Mouse (Mus musculus) liver, embryonic 16.5 days (tissue): ENCODE measurements around the gene Insrr. TPM values are rescaled to one million over a fixed set of nuclear protein-coding genes. Genes with fewer than 3 reads are reported as not detected.

Experiments used
- ATAC-seq: fragments of 200-750 bp; cut with Nextera tagmentation; 2 replicates; pipeline ENCODE4 v1.8.0; 2017; ENCODE audit warnings: low read depth, mild to moderate bottlenecking, moderate number of reproducible peaks, moderate library complexity
- H3K27ac ChIP-seq: fragments of 300-500 bp; sonication (generic); 2 replicates; pipeline ENCODE4 v1.5.1; 2014; ENCODE audit warnings: mild to moderate bottlenecking, low read length
- H3K27me3 ChIP-seq: fragments of 300-500 bp; sonication (generic); 2 replicates; pipeline ENCODE4 v1.6.1; 2014; ENCODE audit warnings: low read depth, low read length, mixed read lengths; ENCODE audit not compliant: control insufficient read depth, insufficient read depth
- H3K36me3 ChIP-seq: fragments of 300-500 bp; sonication (generic); 2 replicates; pipeline ENCODE4 v1.6.1; 2014; ENCODE audit warnings: mild to moderate bottlenecking; ENCODE audit not compliant: control insufficient read depth, insufficient read depth
- H3K4me1 ChIP-seq: fragments of 300-500 bp; sonication (generic); 2 replicates; pipeline ENCODE4 v1.6.1; 2014; ENCODE audit warnings: low read depth, low read length, mixed read lengths; ENCODE audit not compliant: control insufficient read depth
- H3K4me2 ChIP-seq: fragments of 300-500 bp; sonication (generic); 2 replicates; pipeline ENCODE4 v1.6.1; 2014; ENCODE audit warnings: low read depth, low read length, mixed read lengths
- H3K4me3 ChIP-seq: fragments of 300-500 bp; sonication (generic); 2 replicates; pipeline ENCODE4 v1.5.1; 2014; ENCODE audit warnings: low read depth, mild to moderate bottlenecking, low read length
- H3K9ac ChIP-seq: fragments of 300-500 bp; sonication (generic); 2 replicates; pipeline ENCODE4 v1.6.1; 2014; ENCODE audit warnings: low read depth, low read length
- H3K9me3 ChIP-seq: fragments of 300-500 bp; sonication (generic); replicated peaks from 2 replicates; pipeline ENCODE4 v1.6.1; 2016; ENCODE audit warnings: low read length; ENCODE audit not compliant: control insufficient read depth
- WGBS: fragments of 180-500 bp; shearing (Covaris S2); extraction: QIAGEN DNeasy Blood & Tissue Kit; methylation state at CpG from one replicate; pipeline ENCODE4 v1.1.7; 2014; ENCODE audit not compliant: insufficient replicate concordance; 5-methylcytosine and 5-hydroxymethylcytosine counted together
- polyA plus RNA-seq: library from polyadenylated mRNA; unstranded; fragments of >200 nt; fragmentation: Nextera tagmentation; extraction: Ambion mirVana; gene quantifications from 2 replicates; pipeline ENCODE4 v1.2.1, GENCODE M21; 2015

The Insrr gene
- polyA plus RNA-seq, 1 experiment from 2014 or later, result 0.01 TPM

DNA sequence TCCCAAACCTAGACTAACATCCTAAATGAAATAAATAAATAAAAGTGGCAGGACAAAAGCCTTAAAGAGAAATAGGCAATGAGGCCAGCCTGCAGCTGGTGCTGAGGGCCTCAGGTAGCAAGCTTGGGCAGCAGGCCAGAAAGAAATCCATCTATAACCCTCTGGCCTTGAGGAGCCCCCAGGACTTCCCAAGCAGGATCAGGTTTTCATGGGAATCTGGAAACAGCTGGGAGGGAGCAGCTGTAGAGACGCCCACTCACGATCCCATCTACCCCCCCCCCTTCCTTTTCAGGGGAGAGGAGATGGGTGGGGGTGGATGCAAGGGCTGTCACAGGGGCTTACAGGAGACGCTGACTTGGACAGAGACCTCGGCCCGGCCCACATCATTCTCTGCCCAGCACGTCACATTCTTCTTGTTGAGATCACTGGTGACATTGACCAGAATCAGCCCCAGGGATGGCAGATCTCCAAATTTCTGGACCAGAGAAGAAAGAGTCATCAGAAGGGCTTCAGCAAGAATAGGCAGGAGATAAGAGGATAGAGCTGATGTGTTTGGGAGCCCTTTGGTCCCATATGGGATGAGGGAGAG is 11.0 kb upstream of the Insrr start:
- 45% methylated on average over 6 of the region's 6 CpGs for WGBS
- Histone ChIP-seq H3K4me3 (no peak overlapping the region), H3K9ac (no peak overlapping the region), H3K4me1 (no peaks in the 10 kb centered on the region), H3K27me3 (no peaks in the 10 kb centered on the region), H3K27ac (no peak overlapping the region), H3K36me3 (no peaks in the 10 kb centered on the region), H3K4me2 (no peak overlapping the region), H3K9me3 (no peaks in the 10 kb centered on the region)
- ATAC-seq, result no peak

DNA sequence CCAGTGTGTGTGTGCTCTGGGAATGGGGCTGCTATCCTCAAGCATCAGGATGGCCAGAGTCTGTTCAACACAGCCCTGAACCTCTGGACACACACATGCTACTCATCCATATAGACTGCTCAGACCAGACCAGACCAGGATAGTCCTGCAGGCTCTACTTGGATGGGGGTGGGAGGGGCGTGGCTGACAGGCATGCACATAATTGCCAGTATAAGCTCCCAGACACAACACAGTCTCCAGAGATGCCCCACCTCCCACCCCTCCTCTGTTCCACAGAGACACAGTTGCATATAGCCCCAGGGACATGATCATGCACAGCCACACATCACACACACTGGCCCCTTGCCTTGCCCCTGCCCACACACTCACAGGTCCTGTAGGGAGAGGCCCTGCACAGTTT is 7.5 kb upstream of the Insrr start:
- H3K9me3 ChIP-seq, result no peaks in the 10 kb centered on the region
- no peak for ATAC-seq
- 42% methylated on average over 1 of the region's 1 CpGs for WGBS

DNA sequence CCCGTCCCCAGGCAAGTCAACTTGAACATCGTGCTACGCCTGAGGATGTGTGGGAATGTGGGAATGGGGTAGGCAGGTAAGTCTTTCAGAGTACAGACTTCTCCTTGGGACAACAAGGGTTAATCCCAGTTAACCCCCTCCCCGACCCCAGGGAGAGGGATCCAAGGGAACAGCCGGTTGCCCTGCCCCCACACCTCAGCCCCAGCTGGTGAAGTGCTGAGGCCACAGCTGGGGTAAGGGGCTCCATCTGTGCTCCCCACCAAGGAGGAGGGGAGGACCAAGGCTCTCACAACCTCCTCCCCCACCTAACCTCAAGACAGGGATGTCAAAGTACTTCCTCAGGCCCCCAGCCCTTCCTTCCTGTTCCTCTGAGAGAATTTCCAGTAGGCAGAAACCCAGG is 7.0 kb upstream of the Insrr start:
- no peak overlapping the region for H3K27ac ChIP-seq
- WGBS, result 35% methylated on average over 5 of the region's 5 CpGs
- peaks cover 31% of the 10 kb centered on the region for H3K27me3 ChIP-seq
- no peaks in the 10 kb centered on the region for H3K36me3 ChIP-seq
- H3K9ac ChIP-seq, result no peak overlapping the region
- no peak overlapping the region for H3K4me2 ChIP-seq
- H3K4me1 ChIP-seq, result peaks cover 2% of the 10 kb centered on the region; the same call in 1 of the 2 replicates
- no peak for ATAC-seq
- H3K4me3 ChIP-seq, result no peak overlapping the region
- no peaks in the 10 kb centered on the region for H3K9me3 ChIP-seq

More for the DNA sequence above, 7.5 kb upstream of the Insrr start:
- H3K9ac ChIP-seq, result no peak overlapping the region
- no peaks in the 10 kb centered on the region for H3K36me3 ChIP-seq
- H3K27ac ChIP-seq, result no peak overlapping the region
- no peak overlapping the region for H3K4me2 ChIP-seq
- H3K4me3 ChIP-seq, result no peak overlapping the region
- H3K4me1 ChIP-seq, result no peaks in the 10 kb centered on the region
- peaks cover 26% of the 10 kb centered on the region for H3K27me3 ChIP-seq

DNA sequence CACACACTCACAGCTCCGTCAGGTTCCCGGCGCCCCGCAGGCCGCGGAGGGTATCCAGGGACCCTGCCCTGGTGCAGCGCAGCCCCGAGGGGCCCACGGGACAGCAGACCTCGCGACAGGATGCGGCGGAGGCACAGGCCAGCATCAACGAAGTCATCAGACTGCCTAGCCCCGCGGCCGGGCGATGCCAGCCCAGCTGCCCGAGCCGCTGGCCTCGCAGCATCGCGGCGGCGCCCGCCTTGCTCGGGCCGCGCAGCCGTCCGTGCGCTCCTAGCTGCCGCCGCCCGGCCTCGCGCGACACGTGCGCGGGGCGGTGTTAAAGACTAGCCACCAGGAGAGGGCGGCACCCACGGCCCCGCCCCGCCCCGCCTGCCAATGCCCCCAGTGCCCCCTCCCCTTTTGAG is 1.8 kb upstream of the Insrr start, which contains the start of gene Ntrk1:
Gene Ntrk1, minus strand, starts transcription at position 241 of the 404 bp plus-strand sequence.
- Histone ChIP-seq H3K27me3 (peaks cover 80% of the 10 kb centered on the region), H3K4me3 (0 out of 2 replicates have a peak within 1 kb of the TSS, but pooled peaks have one; percentile 15), H3K4me2 (peak within 1 kb of the TSS; percentile 40), H3K27ac (no peak within 1 kb of the TSS), H3K36me3 (no peaks in the 10 kb centered on the region), H3K9ac (no peak within 1 kb of the TSS; the same call in 1 of the 2 replicates), H3K4me1 (peaks cover 6% of the 10 kb centered on the region; the same call in 1 of the 2 replicates), H3K9me3 (no peaks in the 10 kb centered on the region)
- WGBS, result under 1% methylated on average over 44 of the region's 47 CpGs
- ATAC-seq, result no peak

DNA sequence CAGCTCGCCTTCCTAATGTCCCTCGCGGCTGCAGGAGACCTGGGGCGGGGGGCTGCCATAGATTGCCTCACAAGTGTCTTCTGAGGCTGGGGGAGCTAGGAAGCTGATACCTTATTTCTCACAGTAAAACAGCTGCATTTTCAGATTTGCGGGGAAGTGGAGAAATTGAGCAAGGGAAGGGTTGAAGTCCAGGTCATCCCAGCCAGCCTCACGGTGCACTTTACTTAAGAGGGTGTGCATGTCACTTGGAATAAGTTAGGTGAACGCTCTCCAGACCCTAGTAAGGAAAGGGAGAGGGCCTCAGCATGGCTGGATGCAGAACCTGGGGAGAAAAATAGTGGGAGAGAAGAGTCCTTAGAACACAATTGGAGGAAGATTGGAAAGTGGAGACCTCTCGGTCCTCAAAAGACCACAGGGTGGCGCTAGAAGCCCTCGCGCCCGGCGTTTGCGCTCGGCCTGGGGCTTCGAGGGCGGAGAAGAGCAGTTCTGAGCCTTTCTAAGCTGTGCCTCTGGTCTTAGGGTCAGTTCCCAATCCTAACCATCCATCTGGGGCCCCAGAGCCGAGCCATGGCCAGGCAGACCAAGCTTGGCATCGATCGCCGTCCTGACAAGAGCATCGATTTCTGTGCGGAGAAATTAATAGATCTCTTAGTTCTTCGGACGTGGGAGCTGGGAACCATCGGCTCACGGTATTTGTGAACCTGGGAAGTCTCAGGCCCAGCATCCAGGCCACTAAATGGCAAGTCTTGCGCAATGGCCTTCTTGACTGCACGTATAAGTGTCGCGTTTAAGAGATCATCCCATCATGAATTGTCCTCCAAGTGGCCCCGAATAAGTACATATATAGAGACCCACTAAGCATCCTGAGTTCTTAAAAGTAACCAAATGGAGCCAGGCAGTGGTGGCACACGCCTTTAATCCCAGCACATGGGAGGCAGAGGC is 1.1 kb upstream of the Insrr start:
- Histone ChIP-seq H3K4me1 (peaks cover 6% of the 10 kb centered on the region; the same call in 1 of the 2 replicates), H3K4me3 (0 out of 2 replicates have a peak overlapping the region, but pooled peaks have one; percentile 15), H3K27ac (no peak overlapping the region), H3K9me3 (no peaks in the 10 kb centered on the region), H3K9ac (no peak overlapping the region), H3K4me2 (peak overlapping the region; percentile 40), H3K36me3 (no peaks in the 10 kb centered on the region), H3K27me3 (peaks cover 86% of the 10 kb centered on the region)
- 14% methylated on average over 33 of the region's 33 CpGs for WGBS
- no peak for ATAC-seq

DNA sequence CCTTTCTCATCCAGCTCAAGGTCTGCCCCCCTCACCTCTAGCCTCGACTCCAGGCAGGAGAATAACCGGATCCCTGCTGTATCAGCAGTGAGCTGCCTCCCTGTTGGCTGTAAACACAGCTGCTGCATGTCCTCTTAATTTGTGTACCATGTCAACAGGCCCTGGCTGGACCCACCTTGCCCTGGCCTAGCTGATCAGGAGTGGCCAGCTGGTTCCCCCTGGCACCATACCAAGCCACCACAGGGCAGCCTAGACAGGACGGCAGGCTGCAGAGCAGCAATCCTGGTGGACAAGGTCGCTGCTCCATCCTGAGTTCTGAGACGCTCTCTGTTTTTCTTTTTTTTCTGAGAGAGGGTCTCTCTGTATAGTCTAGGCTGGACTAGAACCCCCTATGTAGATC is 4.9 kb downstream of the Insrr start:
- 53% methylated on average over 5 of the region's 5 CpGs for whole genome bisulfite sequencing
- Histone ChIP-seq H3K9me3 (no peaks in the 10 kb centered on the region), H3K4me1 (no peaks in the 10 kb centered on the region), H3K27ac (no peak overlapping the region), H3K4me3 (no peak overlapping the region), H3K36me3 (no peaks in the 10 kb centered on the region), H3K27me3 (peaks cover 59% of the 10 kb centered on the region), H3K9ac (no peak overlapping the region), H3K4me2 (no peak overlapping the region)
- ATAC-seq, result no peak

DNA sequence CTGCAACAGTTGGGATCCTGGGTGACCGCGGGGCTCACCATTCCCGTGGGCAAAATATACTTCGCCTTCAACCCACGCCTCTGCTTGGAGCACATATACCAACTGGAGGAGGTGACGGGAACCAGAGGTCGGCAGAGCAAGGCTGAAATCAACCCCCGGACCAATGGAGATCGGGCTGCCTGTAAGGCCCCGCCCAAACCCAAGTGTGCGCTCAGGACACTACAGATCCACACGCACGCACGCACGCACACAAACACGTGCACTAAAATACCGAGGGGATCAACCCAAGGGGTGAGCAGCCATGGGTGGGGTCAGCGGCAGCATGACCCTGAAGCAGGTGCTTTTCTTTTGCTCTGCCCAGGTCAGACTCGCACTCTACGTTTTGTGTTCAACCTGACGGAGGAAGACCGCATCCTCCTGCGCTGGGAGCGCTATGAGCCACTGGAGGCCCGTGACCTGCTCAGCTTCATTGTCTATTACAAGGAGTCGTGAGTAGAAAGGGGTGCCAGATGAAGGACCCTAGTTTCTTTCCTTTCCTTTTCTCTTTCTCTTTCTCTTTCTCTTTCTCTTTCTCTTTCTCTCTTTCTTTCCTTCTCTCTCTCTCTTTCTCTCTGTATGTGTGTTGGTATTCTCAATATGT is 7.4 kb downstream of the Insrr start:
- Histone ChIP-seq H3K36me3 (no peaks in the 10 kb centered on the region), H3K4me3 (peak overlapping the region; percentile 32; the same call in 1 of the 2 replicates), H3K4me2 (peak overlapping the region; percentile 53), H3K27ac (no peak overlapping the region), H3K4me1 (no peaks in the 10 kb centered on the region), H3K9me3 (no peaks in the 10 kb centered on the region), H3K27me3 (peaks cover 43% of the 10 kb centered on the region), H3K9ac (no peak overlapping the region)
- WGBS, result 2% methylated on average over 26 of the region's 26 CpGs
- ATAC-seq, result no peak

DNA sequence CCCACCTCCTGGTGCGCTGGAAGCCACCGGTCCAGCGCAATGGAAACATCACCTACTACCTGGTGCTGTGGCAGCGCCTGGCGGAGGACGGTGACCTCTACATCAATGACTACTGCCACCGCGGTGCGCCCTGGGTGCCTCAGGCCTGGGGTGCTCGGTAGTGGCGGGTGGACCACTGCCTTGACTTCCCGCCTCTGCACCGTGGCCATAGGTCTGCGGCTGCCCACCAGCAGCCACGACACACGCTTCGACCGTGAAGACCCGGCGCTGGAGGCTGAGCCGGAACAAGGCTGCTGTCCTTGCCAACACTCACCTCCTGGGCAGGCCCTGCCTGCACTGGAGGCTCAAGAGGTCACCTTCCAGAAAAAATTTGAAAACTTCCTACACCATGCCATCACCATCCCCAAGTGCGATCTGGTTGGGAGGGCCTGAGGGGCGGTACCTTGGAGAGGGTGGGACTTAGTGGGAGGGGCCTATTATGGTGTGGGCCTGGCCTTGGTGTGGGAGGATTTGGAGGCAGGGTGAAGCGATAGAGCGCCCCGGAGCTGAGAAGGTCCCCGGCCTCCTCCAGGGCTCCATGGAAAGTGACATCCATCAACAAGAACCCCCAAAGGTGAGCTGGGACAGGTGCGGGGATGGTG is 12.7 kb downstream of the Insrr start:
- Histone ChIP-seq H3K4me3 (0 out of 2 replicates have a peak overlapping the region, but pooled peaks have one; percentile 3), H3K27me3 (peaks cover 48% of the 10 kb centered on the region), H3K4me1 (no peaks in the 10 kb centered on the region; the same call in 1 of the 2 replicates), H3K36me3 (no peaks in the 10 kb centered on the region), H3K4me2 (no peak overlapping the region), H3K9me3 (no peaks in the 10 kb centered on the region), H3K9ac (no peak overlapping the region), H3K27ac (no peak overlapping the region)
- WGBS, result 7% methylated on average over 28 of the region's 28 CpGs
- ATAC-seq, result no peak
